Mouse (Mus musculus): ENCODE measurements at regions not wholly inside any gene's neighbourhood (a gene's known extent, or its start where the extent isn't known, plus 50 kb on each side); places are given as distances from the start of the nearest gene placed in this dataset.
A peak's percentile ranks its signal among the peaks of the same experiment; 100 is the strongest.

- peak; percentile 35 for DNase-seq (ENCODE audit: low spot score)
- no peaks in the 10 kb centered on the region for H3K27me3 ChIP-seq (replicated peaks; ENCODE audit: low read depth, poor library complexity, severe bottlenecking)
- peak overlapping the region; percentile 74 for H3K27ac ChIP-seq (replicated peaks)
- peaks cover 45% of the 10 kb centered on the region for H3K9me3 ChIP-seq
- H3K4me1 ChIP-seq: peaks cover 9% of the 10 kb centered on the region
- H3K4me3 ChIP-seq: no peak overlapping the region
- WGBS: 81% methylated on average over 12 of the region's 12 CpGs
- no peaks in the 10 kb centered on the region for H3K36me3 ChIP-seq (replicated peaks)
These were observed 111.3 kb upstream of the Vrk1 start for GRCm38 (mm10) chr12:105898580-105899293.

DNA sequence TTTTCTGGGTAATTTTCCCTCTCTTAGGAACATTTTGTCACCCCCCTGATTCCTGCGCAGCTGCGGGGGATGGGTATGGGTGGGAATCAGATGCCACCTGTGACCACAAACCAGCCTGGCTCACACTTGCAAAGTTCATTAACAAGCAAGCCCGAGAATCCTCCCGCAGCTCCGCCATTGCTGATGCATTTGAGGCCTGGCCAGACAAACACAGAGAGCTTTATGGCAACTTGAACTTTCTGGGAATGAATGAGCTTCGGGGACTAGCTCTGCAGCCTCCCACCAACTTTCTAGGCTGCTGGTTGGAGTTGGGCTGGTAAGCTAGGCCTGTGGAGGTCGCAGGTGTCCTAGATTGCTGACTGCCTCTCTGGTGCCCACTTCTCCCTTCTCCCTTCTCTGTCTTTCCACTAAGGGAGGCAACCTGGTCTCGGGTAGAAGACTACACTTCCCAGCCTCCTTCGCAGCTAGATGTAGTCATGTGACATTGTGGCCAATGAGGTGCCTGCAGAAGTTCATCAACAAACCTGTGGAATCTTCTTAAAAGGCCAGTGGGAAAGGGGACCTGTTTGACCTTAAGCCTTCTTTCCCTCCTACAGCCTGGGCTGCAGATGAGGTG, 110.6 kb upstream of the Vrk1 start:
- H3K36me3 ChIP-seq (replicated peaks): no peaks in the 10 kb centered on the region
- H3K27me3 ChIP-seq (replicated peaks; ENCODE audit: low read depth, poor library complexity, severe bottlenecking): no peaks in the 10 kb centered on the region
- peak overlapping the region; percentile 74 for H3K27ac ChIP-seq (replicated peaks)
- peaks cover 10% of the 10 kb centered on the region for H3K4me1 ChIP-seq
- DNase-seq (ENCODE audit: low spot score): no peak
- H3K9me3 ChIP-seq: peaks cover 42% of the 10 kb centered on the region
- no peak overlapping the region for H3K4me3 ChIP-seq
- 71% methylated on average over 9 of the region's 9 CpGs for WGBS

GRCm38 (mm10) chr12:105900479-105900878, 109.5 kb upstream of the Vrk1 start:
- 91% methylated on average over 6 of the region's 6 CpGs for WGBS
- H3K27ac ChIP-seq (replicated peaks): no peak overlapping the region

GRCm38 (mm10) chr12:105903072-105903471, 107.0 kb upstream of the Vrk1 start:
- WGBS: 53% methylated on average over 8 of the region's 8 CpGs
- peaks cover 6% of the 10 kb centered on the region; the same call in 1 of the 2 replicates for H3K9me3 ChIP-seq
- H3K27ac ChIP-seq (replicated peaks): no peak overlapping the region
- no peaks in the 10 kb centered on the region for H3K36me3 ChIP-seq (replicated peaks)
- no peak for DNase-seq (ENCODE audit: low spot score)
- H3K4me3 ChIP-seq: no peak overlapping the region
- H3K4me1 ChIP-seq: peaks cover 43% of the 10 kb centered on the region
- peaks cover 5% of the 10 kb centered on the region; the same call in 1 of the 2 replicates for H3K27me3 ChIP-seq (replicated peaks; ENCODE audit: low read depth, poor library complexity, severe bottlenecking)

More at GRCm38 (mm10) chr12:105900479-105900878, 109.5 kb upstream of the Vrk1 start:
- no peak overlapping the region for H3K4me3 ChIP-seq
- no peaks in the 10 kb centered on the region for H3K36me3 ChIP-seq (replicated peaks)
- no peaks in the 10 kb centered on the region for H3K27me3 ChIP-seq (replicated peaks; ENCODE audit: low read depth, poor library complexity, severe bottlenecking)
- peaks cover 31% of the 10 kb centered on the region for H3K9me3 ChIP-seq
- no peak for DNase-seq (ENCODE audit: low spot score)
- peaks cover 21% of the 10 kb centered on the region for H3K4me1 ChIP-seq

- H3K27ac ChIP-seq (replicated peaks): no peak overlapping the region
- no peaks in the 10 kb centered on the region for H3K36me3 ChIP-seq (replicated peaks)
- no peak overlapping the region for H3K4me3 ChIP-seq
- peak; percentile 57 for DNase-seq (ENCODE audit: low spot score)
- peaks cover 14% of the 10 kb centered on the region; the same call in 1 of the 2 replicates for H3K27me3 ChIP-seq (replicated peaks; ENCODE audit: low read depth, poor library complexity, severe bottlenecking)
- 31% methylated on average over 7 of the region's 7 CpGs for WGBS
- peaks cover 45% of the 10 kb centered on the region for H3K4me1 ChIP-seq
- H3K9me3 ChIP-seq: no peaks in the 10 kb centered on the region
These were observed 103.4 kb upstream of the Vrk1 start for GRCm38 (mm10) chr12:105906584-105906983.

DNA sequence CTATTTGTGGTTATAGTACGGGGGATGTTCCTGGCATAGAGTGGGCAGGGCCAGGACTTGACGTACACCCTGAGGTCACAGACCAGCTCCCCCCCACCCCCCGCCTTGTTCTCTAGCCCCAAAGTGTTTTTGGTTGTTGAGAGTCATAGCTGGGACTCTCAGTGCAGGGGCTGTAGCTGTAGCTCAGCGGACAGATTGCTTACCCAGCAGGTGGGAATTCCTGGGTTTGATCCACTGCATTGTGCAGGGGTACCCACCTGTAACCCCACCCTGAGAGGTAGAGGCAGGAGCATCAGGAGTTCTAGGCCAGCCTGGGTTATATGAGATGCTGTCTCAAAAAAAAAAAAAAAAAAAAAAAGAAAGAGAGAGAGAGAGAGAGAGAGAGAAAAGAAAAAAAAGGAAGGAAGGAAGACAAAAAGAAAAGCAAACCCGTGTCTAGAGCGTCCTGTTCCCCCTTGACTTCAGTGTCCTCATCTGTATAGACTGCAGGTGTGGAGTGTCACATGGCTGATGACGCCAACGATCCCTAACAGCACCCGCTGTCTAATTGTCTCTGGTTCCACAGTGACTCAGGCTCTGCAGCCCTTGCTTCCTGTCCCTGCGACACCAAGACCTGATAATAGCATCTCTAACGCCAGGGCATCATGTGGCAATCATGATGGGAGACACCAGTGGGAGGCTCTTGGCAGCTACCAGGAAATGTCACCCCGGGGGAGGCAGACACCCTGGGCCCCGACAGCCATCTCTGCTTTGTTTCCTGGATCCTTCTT, 102.0 kb upstream of the Vrk1 start:
- DNase-seq (ENCODE audit: low spot score): no peak
- Histone ChIP-seq H3K36me3 (replicated peaks) (no peaks in the 10 kb centered on the region), H3K27me3 (replicated peaks; ENCODE audit: low read depth, poor library complexity, severe bottlenecking) (peaks cover 14% of the 10 kb centered on the region; the same call in 1 of the 2 replicates), H3K27ac (replicated peaks) (no peak overlapping the region), H3K4me1 (peaks cover 53% of the 10 kb centered on the region), H3K9me3 (no peaks in the 10 kb centered on the region), H3K4me3 (no peak overlapping the region)
- WGBS: 71% methylated on average over 13 of the region's 13 CpGs

DNA sequence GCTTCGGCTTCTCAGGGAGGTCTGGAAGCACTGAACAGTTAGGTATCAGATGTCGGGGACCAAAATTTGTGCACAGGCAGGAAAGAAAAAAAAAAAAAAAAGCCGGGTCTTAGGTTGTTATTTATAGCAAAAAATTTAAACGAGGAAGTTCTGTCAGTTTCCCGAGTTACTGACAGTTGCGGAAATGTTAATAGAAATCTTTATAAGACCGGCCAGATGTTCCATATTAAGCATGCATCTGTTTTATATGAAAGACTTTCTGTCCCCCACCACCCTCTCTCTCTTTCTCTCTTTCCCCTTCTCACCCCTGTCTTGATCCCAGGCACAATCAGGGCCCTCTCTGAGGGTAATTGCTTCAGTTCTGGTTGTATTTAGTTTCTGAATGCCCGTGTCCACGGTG, 98.5 kb upstream of the Vrk1 start:
- no peak overlapping the region; the same call in none of the 2 replicates for H3K27ac ChIP-seq (replicated peaks)
- H3K9me3 ChIP-seq: no peaks in the 10 kb centered on the region
- peaks cover 14% of the 10 kb centered on the region; the same call in 1 of the 2 replicates for H3K27me3 ChIP-seq (replicated peaks; ENCODE audit: low read depth, poor library complexity, severe bottlenecking)
- peaks cover 36% of the 10 kb centered on the region for H3K4me1 ChIP-seq
- peak; percentile 52 for DNase-seq (ENCODE audit: low spot score)
- no peak overlapping the region for H3K4me3 ChIP-seq
- WGBS: 43% methylated on average over 9 of the region's 9 CpGs
- H3K36me3 ChIP-seq (replicated peaks): no peaks in the 10 kb centered on the region

DNA sequence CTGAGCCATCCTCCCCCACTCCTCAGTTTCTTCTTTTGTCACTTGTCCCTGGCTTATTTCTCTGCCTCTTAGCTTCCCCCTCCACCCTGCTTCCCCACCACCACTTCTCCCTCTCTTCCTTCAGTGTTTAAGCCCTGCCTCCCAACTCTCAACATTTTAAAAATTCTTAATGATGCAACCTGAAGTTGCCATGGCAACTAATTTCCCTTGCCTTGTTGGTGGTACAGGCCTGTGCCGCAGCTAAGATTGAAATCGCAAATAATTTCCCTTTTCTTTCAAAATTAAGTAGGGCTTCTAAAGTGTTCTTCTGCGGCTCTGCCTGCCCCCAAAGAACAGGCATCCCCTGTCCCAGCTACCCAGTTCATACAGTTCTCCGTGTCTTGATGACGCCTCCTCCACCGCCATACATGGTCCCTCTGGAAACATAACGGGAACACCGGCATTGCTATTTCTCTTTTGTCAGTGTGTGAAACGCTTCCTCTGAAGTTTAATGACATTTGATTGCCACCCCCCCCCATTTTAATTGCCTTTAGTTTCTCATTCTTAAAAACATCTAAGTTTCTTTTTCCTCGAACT, 92.6 kb upstream of the Vrk1 start:
- H3K9me3 ChIP-seq: no peaks in the 10 kb centered on the region
- peaks cover 12% of the 10 kb centered on the region; the same call in 1 of the 2 replicates for H3K4me1 ChIP-seq
- no peaks in the 10 kb centered on the region for H3K27me3 ChIP-seq (replicated peaks; ENCODE audit: low read depth, poor library complexity, severe bottlenecking)
- H3K4me3 ChIP-seq: no peak overlapping the region
- H3K36me3 ChIP-seq (replicated peaks): no peaks in the 10 kb centered on the region
- no peak for DNase-seq (ENCODE audit: low spot score)
- 89% methylated on average over 10 of the region's 10 CpGs for WGBS
- H3K27ac ChIP-seq (replicated peaks): no peak overlapping the region

DNA sequence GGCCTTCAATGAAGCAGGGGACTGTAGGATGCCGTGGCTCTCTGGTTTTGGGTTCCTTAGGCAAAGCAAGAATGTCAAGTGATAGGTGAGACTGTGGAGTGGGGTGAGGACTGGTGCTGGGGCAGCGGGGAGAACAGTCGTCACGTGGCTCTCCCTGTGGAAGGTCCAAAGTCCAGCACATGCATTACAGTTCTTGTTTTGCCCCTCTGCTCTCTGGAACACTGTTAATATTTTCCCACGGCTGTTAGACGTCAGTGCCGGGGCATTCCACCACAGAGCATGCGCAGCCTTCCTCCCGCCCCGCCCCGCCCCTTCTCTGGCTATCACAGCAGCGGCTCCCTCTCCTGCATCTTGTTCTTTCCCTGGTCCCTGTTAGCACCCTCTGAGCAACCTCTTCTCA, 91.3 kb upstream of the Vrk1 start:
- H3K4me3 ChIP-seq: no peak overlapping the region
- no peaks in the 10 kb centered on the region for H3K9me3 ChIP-seq
- H3K36me3 ChIP-seq (replicated peaks): no peaks in the 10 kb centered on the region
- no peaks in the 10 kb centered on the region for H3K27me3 ChIP-seq (replicated peaks; ENCODE audit: low read depth, poor library complexity, severe bottlenecking)
- 82% methylated on average over 12 of the region's 12 CpGs for WGBS
- H3K27ac ChIP-seq (replicated peaks): no peak overlapping the region
- H3K4me1 ChIP-seq: peaks cover 12% of the 10 kb centered on the region
- DNase-seq (ENCODE audit: low spot score): no peak

DNA sequence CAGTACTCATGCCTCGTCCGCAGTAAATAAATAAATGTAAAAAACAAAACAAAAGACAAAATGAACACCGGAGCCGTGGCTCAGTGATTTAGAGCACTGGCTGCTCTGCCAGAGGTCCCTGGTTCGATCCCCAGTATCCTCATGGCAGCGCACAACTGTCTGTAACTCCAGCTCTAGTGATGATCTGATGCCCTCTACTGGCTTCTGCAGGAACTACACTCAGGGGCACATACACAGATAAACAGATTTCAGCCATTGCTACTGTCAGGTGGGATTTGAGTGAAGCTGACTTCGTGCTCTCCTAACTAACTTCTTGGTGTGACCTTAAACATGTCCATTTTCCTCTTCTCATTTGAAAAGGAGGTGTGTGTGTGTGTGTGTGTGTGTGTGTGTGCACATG, 82.8 kb upstream of the Vrk1 start:
- Histone ChIP-seq H3K4me3 (no peak overlapping the region), H3K27ac (replicated peaks) (no peak overlapping the region), H3K4me1 (peaks cover 26% of the 10 kb centered on the region), H3K27me3 (replicated peaks; ENCODE audit: low read depth, poor library complexity, severe bottlenecking) (peaks cover 23% of the 10 kb centered on the region), H3K9me3 (peaks cover 7% of the 10 kb centered on the region), H3K36me3 (replicated peaks) (no peaks in the 10 kb centered on the region)
- DNase-seq (ENCODE audit: low spot score): no peak
- 96% methylated on average over 7 of the region's 7 CpGs for WGBS

DNA sequence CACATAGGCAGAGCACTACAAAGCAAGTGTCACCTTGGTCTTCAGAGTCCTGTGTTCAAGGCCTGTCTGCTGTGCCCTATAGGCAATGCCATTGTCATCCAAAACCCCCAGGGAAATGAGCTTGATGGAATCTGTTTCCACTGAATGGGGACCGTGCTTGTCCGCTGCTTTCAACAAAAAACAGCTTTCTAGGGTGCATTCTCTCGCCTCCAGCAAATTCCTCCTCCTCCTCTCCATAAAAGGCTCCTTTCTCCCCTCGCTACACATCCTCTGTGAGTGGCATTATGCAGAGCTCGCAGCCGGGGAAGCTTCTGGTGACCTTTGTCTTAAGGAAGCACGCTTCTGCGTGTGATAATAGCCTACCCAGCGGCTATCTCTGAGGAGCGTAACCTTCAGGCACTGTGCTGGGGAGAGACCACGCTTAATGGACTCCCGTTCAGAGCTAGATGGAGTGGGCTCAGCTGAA, 80.5 kb upstream of the Vrk1 start:
- Histone ChIP-seq H3K27me3 (replicated peaks; ENCODE audit: low read depth, poor library complexity, severe bottlenecking) (peaks cover 28% of the 10 kb centered on the region), H3K27ac (replicated peaks) (peak overlapping the region; percentile 66), H3K9me3 (peaks cover 7% of the 10 kb centered on the region), H3K36me3 (replicated peaks) (no peaks in the 10 kb centered on the region), H3K4me1 (peaks cover 21% of the 10 kb centered on the region), H3K4me3 (peak overlapping the region; percentile 13; the same call in 1 of the 2 replicates)
- DNase-seq (ENCODE audit: low spot score): peak; percentile 55
- WGBS: 12% methylated on average over 12 of the region's 12 CpGs

DNA sequence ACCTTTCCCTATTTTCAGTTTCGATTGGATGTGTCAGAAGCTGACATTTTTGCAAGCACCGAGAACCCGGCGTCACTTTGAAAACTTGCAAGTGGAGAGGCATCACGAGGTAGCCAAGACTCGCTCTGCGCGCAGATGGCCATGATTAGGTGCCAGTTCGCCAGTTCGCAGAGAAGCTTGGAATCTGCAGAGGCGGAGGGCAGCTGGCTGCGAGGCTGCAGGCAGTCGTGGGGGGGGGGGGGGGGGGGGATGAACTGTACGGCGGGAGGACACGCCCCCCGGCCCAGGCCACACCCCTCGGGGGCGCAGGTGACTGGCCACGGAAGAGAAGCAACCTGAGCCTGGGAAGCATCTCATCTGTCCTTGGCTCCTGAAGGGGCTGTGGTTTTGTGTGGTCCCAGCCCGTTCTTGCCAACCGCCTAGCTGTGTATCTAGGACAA, 74.6 kb upstream of the Vrk1 start:
- Histone ChIP-seq H3K4me3 (peak overlapping the region; percentile 46), H3K27ac (replicated peaks) (no peak overlapping the region; the same call in 1 of the 2 replicates)
- WGBS: 8% methylated on average over 21 of the region's 22 CpGs

More for the DNA sequence above, 74.6 kb upstream of the Vrk1 start:
- Histone ChIP-seq H3K4me1 (peaks cover 23% of the 10 kb centered on the region), H3K36me3 (replicated peaks) (no peaks in the 10 kb centered on the region), H3K9me3 (peaks cover 3% of the 10 kb centered on the region; the same call in 1 of the 2 replicates), H3K27me3 (replicated peaks; ENCODE audit: low read depth, poor library complexity, severe bottlenecking) (peaks cover 39% of the 10 kb centered on the region)
- peak; percentile 74 for DNase-seq (ENCODE audit: low spot score)

Data from embryonic facial prominence, embryonic 10.5 days (tissue).